Mouse (Mus musculus) thymus, postnatal 4 days (tissue): ENCODE data around the gene Acvrl1.
"Not testable (repeated sequence)": the region's sequence is repeated elsewhere in the genome, so short reads cannot be mapped to it uniquely, and the experiment has no call there.

Experiments
- DNase-seq: peaks from one replicate; pipeline ENCODE4 v3.0.0; 2021

The Acvrl1 gene

GRCm38 (mm10) chr15:101107906-101108671, 20.2 kb upstream of the Acvrl1 start:
- DNase-seq, result no peak

DNA sequence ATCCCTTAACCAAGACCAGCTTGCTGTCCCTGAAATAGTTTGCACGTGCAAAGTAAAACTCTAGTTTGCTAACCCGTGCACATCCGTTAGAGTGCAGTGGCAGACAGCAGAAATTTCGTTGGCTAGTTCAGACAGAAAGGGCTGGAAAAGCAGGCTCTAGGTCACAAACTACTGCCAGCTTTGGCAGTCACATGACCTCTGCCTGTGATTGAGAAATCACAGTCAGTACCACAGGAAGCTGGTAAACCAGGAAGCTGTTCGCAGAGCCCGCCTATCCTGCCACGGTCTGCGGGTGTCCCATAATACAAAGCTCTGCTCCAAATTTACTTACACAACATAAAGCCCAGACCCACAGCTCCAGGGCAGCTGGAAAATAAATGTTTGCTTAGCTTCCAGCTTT, 15.1 kb upstream of the Acvrl1 start:
- DNase-seq, result no peak

DNA sequence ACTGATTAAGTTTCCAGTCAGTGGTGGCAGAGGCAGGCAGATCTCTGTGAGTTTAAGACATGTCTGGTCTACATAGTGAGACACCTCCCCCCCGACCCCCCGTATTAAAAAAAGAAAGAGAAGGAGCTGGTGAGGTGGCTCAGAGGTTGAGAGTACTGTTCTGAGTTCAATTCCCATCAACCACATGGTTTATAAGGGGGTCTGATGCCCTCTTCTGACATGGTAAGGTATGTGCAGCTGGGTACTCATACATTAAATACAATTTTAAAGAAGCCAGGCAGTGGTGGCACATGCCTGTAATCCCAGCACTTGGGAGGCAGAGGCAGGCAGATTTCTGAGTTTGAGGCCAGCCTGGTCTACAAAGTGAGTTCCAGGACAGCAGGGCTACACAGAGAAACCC, 14.5 kb upstream of the Acvrl1 start:
- DNase-seq, result not testable (repeated sequence)

- no peak for DNase-seq
Measured at GRCm38 (mm10) chr15:101115511-101116110, 12.7 kb upstream of the Acvrl1 start, which contains the start of gene Ankrd33. Ankrd33 (plus strand) TSS chr15:101115755.

GRCm38 (mm10) chr15:101118399-101119125, 9.8 kb upstream of the Acvrl1 start:
- no peak for DNase-seq

- DNase-seq, result no peak
Measured at GRCm38 (mm10) chr15:101121411-101122289, 6.7 kb upstream of the Acvrl1 start.

DNA sequence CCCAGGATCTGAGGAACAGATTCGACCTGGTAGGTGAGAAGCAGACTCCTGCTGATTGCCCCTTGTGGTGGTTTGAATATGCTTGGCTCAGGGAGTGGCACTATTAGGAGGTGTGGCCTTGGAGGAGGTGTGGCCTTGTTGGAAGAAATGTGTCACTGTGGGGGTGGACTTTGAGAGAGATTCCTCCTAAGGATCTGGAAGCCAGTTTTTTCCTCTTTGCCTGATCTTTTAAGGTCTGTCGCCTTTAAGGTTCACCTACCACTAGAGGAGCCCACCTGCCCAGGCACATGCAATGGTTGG, 6.1 kb upstream of the Acvrl1 start:
- DNase-seq, result no peak

- DNase-seq, result no peak
Measured at GRCm38 (mm10) chr15:101123202-101123601, 5.1 kb upstream of the Acvrl1 start.

GRCm38 (mm10) chr15:101125561-101125960, 2.8 kb upstream of the Acvrl1 start:
- no peak for DNase-seq

GRCm38 (mm10) chr15:101126876-101127544, 1.3 kb upstream of the Acvrl1 start:
- DNase-seq, result no peak

DNA sequence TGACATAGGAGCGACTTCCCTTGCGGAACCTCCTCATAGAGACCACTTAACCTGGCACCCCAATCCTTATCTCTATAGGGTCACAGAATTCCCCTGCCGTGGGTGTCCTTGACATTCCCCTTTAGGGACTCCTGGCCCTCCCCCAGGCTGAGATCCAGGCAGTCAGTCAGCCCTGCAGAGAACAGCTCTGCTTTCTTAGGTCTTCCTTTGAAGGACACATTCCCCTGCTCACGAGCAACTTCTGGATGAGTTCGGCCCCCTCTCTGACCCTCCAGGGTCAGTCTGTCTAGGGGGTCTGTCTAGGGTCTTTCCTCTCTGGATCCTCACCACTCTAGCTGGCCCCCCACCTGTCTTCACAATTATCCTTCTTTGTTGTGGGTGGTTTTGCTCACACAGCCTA, 1.1 kb downstream of the Acvrl1 start:
- no peak for DNase-seq

DNA sequence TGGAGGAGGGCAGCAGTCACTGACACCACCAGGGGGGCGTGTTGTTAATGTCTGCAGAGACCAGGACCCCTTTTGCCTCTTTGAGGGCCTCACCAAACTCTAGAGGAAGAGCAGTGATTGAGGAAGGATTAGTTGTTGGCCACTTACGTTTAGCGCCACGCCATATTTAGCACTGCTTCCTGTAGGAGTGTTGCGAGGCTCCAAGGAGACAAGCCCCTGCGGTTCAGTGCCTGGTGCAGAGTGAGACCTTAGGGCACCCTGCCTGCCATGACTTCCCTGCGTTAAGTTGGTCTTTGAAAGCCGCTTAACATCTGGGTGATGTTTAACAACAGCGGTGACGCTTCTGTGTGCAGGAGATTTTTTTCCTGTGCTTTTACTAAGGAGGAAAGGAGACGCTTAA, 3.2 kb downstream of the Acvrl1 start:
- no peak for DNase-seq

GRCm38 (mm10) chr15:101132041-101132440, 3.7 kb downstream of the Acvrl1 start:
- no peak for DNase-seq

DNA sequence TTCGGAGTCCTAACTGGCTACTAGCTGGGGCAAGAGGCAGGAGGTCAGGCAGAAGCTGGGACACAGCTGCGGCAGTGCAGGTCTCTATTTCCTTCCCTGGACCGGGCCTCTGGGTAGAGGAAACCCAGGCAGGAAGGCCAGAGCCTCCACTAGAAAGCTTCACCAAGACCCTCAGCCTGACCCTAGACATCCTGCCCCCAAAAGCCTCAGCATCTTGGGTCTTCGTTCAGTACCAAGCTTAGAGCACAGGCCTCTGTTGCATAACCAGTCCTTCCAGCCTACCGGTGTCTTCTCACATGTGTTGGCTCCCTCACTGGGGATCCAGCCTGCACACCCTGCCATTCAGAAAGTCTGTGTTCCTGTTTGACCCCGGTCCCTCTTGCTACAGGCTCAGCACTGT, 4.4 kb downstream of the Acvrl1 start:
- no peak for DNase-seq

DNA sequence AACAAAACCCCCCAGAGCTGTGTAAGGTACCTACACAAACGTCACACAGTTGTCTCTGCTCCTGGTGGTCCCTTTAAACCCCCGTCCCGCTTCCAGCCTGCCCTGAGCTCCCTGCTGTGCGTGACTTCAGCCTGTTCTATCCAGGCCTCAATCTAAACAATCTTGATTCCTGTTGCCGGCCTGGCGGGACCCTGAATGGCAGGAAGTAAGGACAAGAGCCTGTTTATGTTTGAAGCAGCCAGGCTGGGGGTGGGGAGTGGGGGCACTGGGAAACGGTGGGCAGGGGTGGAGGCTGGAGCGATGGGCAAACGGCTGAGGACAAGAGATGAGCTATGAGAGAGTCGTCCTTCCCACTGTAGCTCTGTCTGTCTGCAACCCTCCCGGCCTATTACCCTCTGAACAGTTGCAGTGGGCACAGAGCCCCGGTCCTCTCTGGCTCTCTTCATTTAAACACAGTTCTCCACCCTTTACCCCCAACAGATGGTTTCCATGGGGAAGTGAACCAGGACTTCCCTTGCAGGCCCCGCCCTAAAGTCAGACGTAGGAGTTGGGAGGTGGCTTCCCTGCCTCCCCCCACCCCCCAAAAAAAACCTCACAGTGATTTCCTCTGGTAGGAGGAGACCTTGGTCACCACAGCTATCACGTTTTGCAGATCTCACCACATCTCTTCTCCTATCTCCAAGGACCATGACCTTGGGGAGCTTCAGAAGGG, 5.8 kb downstream of the Acvrl1 start:
- DNase-seq, result peak; percentile 43

DNA sequence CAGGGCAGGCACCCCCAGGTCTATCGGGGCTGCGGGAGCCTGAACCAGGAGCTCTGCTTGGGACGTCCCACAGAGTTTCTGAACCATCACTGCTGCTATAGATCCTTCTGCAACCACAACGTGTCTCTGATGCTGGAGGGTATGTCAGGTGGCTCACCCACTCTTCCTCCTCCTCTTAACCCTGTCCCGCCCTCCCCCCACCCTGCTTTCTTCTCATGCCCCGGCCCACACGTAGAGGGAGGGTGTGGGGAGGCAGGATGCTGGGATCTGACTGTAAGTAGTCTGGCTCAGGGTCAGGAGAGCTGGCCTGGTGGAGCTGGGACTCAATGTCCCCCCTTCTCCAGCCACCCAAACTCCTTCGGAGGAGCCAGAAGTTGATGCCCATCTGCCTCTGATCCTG, 7.1 kb downstream of the Acvrl1 start:
- no peak for DNase-seq

GRCm38 (mm10) chr15:101137455-101137854, 9.1 kb downstream of the Acvrl1 start:
- no peak for DNase-seq

- no peak for DNase-seq
Measured at GRCm38 (mm10) chr15:101138675-101139074, 10.4 kb downstream of the Acvrl1 start.

DNA sequence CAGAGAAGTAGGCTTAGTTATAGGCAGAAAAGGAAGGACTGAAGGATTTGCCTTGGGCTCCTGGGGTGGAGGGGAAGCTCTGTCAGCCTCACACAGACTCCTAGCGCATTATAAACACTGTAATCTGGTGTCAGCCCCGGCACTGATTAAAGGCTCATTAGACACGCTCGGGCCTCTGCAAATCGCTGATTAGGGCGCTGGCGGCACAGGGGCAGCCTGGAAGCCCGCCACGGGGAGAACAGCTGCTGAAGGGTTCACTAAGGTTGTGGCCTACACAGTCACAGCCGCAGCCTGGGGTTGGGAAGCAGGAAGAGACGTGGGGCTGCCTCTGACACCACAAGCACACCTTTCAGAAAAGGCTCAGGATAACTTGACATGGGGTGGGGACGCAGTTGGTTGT, 11.6 kb downstream of the Acvrl1 start:
- DNase-seq, result peak; percentile 39

DNA sequence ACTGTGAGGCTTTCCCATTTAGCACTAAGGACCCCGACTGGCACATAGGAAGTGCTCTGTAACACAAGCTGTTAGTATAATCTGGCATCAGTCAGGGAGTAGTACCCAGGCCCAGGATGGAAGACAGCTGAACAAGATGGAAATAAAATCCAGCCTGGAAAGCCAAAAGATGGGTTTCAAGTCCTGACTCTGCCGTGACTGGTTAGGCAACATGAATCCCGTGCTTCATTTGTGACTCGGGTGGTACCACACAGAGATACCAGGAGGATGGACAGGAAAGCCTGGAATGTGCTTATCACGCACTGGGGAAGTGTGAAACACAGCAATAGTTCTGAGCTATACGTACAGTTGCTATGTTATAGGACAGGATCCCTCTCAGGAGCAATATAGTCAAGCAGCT, 12.3 kb downstream of the Acvrl1 start:
- DNase-seq, result no peak

GRCm38 (mm10) chr15:101141061-101141541, 12.8 kb downstream of the Acvrl1 start:
- DNase-seq, result peak; percentile 80

DNA sequence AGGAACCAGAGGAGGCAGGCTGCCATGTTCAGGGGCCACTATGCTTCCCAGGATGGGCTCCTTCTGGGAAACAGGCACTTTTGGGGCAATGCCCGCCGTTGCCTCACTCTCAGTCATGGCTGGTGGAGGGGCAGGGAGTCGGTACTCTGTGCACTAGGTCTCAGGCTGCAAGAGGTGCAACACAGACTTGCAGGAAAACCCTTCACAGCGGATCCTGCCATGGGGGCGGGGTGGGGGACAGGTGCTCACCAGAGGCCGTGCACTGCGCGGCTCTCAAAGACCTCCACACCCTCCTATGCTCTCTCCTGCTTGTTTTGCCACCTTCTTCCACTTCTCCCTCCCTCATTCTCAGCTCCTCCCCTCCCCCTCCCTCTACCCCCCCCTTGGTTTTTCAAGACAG, 14.3 kb downstream of the Acvrl1 start:
- no peak for DNase-seq
